Mouse (Mus musculus) left cerebral cortex, adult 18-20 months (tissue): ENCODE measurements around the gene Csf2rb. TPM values are rescaled to one million over a fixed set of nuclear protein-coding genes. Genes with fewer than 3 reads are reported as not detected.

ENCODE experiments used
- DNase-seq, 2 experiments: peaks; one replicate each; pipeline ENCODE4 v3.0.0; 2021 to 2022; ENCODE audit warnings: low spot score in 2 of 2, mixed read lengths in 1 of 2
- microRNA-seq, 2 experiments: library from miRNA; unstranded; fragments of <30 nt; microRNA quantifications; one replicate each; pipeline ENCODE4 v1.2.0; 2021
- total RNA-seq, 2 experiments: library from RNA; stranded (reverse); gene quantifications; 2 replicates each; pipeline ENCODE4 v1.2.3; 2021

Gene Csf2rb
- total RNA-seq, 2 experiments from 2014 or later, result 0.66 to 1.00 TPM

GRCm38 (mm10) chr15:78374204-78374603 is 48.7 kb downstream of the Csf2rb start:
- peak in 1 of 2 experiments; percentile 50 for DNase-seq

DNA sequence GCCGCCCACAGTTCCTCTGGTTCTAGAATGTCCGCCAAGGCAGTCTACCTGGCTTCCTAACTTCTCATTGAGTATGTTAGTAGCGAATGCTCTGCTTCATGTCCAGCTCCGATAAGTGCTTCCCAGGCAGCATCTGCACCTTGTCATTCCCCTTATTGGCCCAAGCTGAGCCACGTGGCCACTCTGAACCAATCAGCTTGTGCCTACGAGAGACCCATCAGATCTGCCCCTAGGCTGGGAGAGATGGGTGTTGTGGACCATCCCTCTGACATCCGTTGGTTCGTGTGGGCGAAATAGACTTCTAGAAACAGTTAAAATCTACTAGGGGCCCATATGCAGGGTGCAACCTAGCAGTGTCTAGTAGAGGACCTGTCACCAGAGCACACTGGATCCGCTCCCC is 52.3 kb downstream of the Csf2rb start:
- no peak for DNase-seq

GRCm38 (mm10) chr15:78378556-78378955 is 53.0 kb downstream of the Csf2rb start:
- no peak for DNase-seq

- no peak for DNase-seq
Measured at GRCm38 (mm10) chr15:78380208-78380607, 54.7 kb downstream of the Csf2rb start.

DNA sequence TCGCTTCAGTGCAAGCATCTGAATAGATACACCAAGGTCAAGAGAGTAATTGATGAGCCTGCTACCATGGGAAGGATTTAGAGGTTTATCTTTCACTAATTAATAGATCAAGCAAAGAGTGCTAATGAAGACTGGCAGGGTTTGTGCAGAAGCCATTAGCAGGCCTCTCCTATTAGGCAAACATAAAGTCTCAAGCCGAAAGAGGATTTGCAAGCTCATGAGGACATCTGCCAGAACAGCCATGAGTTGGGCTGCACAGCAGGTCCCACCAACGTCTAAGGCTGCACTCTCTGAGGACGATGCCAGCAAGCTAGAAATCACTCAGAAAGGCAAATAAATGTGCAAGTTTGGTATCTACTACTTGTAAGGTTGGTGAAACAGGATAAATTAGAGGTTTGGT is 55.2 kb downstream of the Csf2rb start:
- DNase-seq, result no peak

- no peak for DNase-seq
Measured at GRCm38 (mm10) chr15:78382115-78382514, 56.6 kb downstream of the Csf2rb start.

DNA sequence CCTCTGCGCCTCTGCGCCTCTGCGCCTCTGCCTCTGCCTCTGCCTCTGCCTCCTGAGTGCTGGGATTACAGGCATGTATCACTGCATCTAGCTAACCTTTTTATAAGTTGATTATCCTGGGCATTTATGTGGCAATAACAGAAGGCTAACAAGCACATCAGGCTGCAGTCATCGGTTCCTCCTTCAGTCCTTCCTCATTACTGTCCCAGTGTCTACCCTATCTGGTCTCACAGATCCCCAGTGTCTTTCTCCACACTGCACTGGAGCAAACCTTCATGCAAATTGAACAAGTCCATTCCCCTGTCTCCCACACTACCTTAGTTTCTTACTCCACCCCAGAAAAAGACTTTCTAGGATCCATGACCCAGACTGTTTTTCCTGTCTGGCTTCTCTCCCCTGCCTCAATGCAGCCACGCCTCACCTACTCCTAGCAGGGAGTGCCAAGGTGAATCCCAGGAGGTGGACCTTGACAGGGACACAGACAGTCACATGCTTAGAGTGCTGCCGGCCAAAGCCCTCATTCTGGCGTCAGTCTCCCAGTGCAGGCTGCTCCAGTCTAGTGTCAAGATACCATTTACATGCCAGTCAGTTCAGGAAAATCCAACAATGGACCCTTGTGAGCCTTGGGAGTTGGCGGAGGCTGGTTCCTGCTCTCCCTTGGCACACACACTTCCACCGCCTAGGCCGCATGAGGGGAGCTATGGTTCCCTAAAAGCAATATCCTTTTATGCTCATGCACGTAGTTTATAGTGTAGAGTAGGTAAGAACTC is 58.1 kb downstream of the Csf2rb start:
- DNase-seq, result peak in 1 of 2 experiments; percentile 39

DNA sequence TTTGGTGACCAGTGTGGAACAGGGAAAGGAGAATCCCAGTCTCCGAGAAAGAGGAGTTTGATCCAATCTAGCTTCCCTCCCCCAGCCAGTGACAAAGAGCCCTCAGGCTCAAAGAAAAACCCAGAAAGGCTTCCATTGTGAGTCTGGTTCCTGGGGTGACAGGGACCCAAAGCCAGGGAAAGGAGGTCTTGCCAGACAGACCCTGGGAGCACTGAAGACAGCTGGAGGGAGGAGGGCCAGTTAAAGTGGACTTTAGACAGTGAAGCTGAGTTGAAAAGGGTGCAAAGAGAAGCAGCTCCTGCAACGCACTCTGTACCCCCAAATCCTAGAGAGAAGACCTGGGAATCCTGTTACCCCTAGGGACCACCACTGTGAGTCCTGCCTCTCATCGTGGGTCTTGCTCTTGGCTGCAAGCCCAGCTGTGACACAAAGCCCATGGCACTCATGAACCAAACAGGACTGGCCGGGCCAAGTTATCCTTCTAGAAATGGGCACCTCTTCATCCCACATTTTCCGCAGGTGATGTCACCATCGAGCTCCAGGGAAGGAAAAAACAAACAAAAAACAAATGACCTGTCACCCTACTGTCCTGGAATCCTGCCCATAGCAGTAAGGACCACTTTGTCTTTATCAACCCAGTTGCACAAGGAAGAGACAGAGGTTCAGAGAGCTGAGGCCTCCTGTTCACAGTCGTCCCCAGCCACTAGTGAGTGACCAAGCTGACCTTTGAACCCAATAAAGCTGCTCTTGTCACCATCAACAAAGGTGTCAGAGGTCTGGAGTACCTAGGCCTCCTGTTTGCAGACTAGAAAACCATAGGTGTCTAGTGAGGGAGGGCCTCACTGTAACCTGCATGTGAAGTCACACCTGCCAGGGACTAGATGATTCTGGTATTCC is 58.9 kb downstream of the Csf2rb start:
- no peak for DNase-seq

DNA sequence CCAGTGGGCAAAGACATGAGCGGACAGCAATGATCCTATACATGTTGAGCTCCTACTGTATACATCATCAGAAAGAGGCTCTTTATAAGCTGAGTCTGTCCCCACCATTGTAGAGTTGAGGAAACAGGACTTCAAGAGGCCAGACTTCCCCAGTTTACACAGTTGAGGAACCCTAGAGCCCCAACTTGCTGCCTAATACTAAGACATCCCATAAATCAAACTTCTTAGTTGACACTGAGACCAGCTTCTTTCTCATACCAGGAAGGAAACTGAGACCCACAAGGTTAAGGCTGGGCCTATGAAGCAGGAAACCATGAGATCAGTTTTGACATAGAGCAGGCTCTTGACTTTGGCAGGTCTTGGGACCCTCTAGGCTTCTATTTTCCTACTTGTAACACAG is 60.0 kb downstream of the Csf2rb start:
- no peak for DNase-seq

DNA sequence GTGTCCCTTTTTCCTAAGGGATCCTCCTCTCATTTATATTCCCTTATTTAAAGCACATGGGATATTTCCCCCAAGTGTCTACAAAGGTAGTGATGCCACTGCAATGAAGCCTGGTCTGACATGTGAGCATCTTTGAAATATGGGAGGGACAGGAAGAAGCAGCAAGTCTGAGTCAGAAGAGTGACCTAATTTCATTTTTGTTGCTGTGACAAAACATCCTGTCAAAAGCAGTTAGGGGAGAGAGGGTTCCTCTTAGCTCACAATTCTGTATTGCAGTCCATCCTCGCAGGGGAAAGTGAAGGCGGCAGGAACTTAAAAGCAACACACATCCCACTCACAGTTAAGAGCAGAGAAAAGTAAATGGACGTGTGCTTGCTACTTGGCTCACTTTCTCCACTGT is 65.3 kb downstream of the Csf2rb start:
- DNase-seq, result peak in 1 of 2 experiments; percentile 19

DNA sequence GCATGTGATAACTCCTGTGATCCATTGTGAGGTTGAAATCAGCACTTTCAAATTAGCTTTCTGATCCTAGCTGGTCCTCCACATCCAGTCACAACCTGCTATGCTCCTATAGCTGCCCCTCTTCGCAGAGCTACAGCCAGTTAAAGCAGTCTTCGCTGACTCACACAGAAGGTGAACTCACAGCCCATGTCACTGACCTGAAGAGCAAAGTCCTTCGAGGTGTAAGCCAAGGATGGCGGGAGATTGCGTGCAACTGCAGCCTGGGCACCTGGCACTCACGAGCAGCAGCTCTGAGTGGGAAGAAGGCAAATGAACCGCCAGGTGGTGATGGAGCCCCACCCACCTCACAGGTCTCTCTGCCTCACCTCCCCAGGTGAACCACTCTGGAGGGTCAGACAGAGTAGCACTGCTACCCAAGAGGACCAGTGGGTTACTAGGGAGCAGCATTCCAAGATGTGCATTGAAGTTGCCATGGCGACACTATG is 70.0 kb downstream of the Csf2rb start, which contains the start of gene Tex33:
TSS of gene Tex33 (minus strand) at position 435 of the 485 bp plus-strand sequence.
- no peak for DNase-seq

DNA sequence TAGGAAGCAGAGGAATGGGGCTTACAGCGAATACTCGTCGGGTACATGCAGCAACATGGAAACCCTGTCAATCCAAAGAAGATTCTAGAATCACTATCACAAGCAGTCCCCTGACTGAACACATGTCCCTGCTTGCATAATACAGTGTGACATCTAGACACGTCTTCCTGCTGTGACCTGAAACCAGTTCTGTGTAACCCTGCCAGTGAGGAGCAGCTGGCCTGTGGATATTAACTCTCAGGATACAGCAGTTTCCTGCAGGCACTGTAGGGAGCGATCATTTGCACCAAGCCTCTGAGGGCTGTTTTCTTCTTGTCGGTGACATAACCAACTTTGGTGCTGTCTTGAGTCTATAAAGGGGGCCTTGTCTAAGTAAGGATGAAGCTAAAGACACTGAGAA is 75.8 kb downstream of the Csf2rb start:
- no peak for DNase-seq

DNA sequence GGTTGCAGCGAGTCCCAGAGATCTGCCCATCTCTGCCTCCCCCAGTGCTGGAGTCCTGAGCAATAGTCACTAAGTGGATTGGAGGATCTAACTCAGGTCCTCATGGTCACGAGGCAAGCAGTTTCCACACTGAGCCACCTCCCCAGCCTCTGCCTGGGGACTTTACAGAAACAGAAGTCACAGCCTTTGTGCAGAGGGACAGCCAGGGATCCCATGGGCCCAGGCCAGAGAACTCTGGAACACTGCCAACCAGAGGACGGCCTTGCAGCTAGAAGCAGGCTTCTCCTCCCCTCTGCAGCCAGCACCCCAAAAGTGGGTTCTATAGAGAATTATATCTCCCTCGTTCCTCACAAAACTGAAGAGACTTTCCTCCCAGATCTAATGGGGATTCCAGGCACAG is 76.4 kb downstream of the Csf2rb start:
- DNase-seq, result peak; percentile 24 to 44

DNA sequence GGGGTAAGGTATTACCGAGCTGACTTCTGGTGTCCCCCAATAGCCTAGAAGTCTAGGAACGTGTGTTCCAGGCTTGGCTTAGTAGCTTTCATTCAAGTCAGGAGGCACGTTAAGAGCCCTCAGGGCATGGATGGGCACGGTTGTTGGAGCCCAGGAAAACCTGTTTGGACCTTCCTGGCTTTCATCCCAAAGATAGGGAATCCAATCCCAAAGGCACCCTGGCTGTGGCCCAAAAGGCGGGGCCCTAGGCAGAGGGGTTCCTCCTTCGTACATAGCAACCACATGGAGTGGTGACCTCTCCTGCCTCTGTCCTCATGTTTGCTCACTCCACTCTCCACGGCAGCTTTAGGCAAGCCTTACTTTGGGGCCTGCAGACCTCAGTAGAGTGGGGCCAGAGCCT is 76.9 kb downstream of the Csf2rb start:
- DNase-seq, result no peak

GRCm38 (mm10) chr15:78403301-78403741 is 77.8 kb downstream of the Csf2rb start:
- no peak for DNase-seq

Small RNA genes within 50 kb of the gene (microRNA-seq; reads per million reads assigned to microRNA genes)
- gene Mir7676-1, result 0 reads per million in 2 experiments
- gene Mir7676-2, result 0 reads per million in 2 experiments

Other genes with a start within 250 kb of the Csf2rb start
- gene Cacng2, start 205.7 kb upstream of the Csf2rb start, total RNA-seq, result 10 to 100 TPM; 51.4 to 54.6 TPM
- 10 to 100 TPM; 28.6 to 30.7 TPM for gene Ift27, start 151.6 kb upstream of the Csf2rb start, total RNA-seq
- gene Pvalb, start 119.4 kb upstream of the Csf2rb start, total RNA-seq, result 100 to 1,000 TPM in 1 of 2 experiments, 10 to 100 TPM in 1; 91.2 to 126 TPM
- 1 to 10 TPM in 1 of 2 experiments, under 1 TPM in 1; 0.95 to 1.5 TPM for gene Ncf4, start 81.0 kb upstream of the Csf2rb start, total RNA-seq
- under 1 TPM; 0.66 to 0.72 TPM for gene Csf2rb2, start 20.0 kb upstream of the Csf2rb start, total RNA-seq
- gene Tex33, start 70.2 kb downstream of the Csf2rb start, total RNA-seq, result not detected
- gene Tst, start 80.2 kb downstream of the Csf2rb start, total RNA-seq, result 10 to 100 TPM; 31.6 to 33.8 TPM
- 10 to 100 TPM; 28.4 to 33.0 TPM for gene Mpst, start 80.7 kb downstream of the Csf2rb start, total RNA-seq
- gene Kctd17, start 102.8 kb downstream of the Csf2rb start, total RNA-seq, result 100 to 1,000 TPM; 313 to 338 TPM
- 1 to 10 TPM in 1 of 2 experiments, under 1 TPM in 1; 0.23 to 1.4 TPM for gene Tmprss6, start 142.9 kb downstream of the Csf2rb start, total RNA-seq
- under 1 TPM in 1 of 2 experiments, not detected in 1; 0.28 TPM for gene Il2rb, start 169.5 kb downstream of the Csf2rb start, total RNA-seq
- gene C1qtnf6, start 205.7 kb downstream of the Csf2rb start, total RNA-seq, result 1 to 10 TPM in 1 of 2 experiments, under 1 TPM in 1; 0.84 to 1.3 TPM
- 10 to 100 TPM; 22.1 to 25.2 TPM for gene Sstr3, start 218.9 kb downstream of the Csf2rb start, total RNA-seq
- gene Rac2, start 247.0 kb downstream of the Csf2rb start, total RNA-seq, result 1 to 10 TPM; 2.9 to 4.6 TPM